Comparison of ENCODE assay signal across 11 mouse cellular contexts in the genomic region with DNA sequence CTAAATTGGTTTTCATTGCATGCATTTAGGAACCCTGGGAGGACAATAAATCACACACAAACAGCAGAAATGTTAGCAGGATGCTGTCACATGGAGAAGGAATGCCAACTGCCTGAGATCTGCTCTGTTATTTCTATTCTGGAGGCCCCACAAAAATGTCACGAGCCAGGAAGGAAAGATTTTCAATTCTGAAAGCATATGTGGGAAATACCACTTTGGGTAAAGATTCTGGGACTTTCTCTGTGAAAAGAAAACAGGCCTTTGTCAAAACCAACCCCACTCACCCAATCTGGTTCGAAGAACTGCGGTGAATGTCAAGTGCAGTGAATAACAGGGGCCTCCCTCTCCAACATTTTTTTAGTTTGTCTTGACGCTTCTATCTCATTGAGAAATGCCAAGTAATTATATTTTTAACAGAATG.
DNase-seq lines count a peak whose midpoint lies in the region; ATAC-seq lines count a peak whose summit lies in the region.
"Had no signal": no experiment of that assay in that cellular context is flagged by ENCODE, and none has a peak within 500 bp of the region (broad histone marks: within the 10 kb centered on the region; RNA-seq: fewer than 3 reads in every experiment).

No protein-coding gene starts in this region.

- no peaks in the 10 kb centered on the region for H3K4me1 ChIP-seq in intestine, embryonic 15.5 days (replicated peaks)
- H3K4me1 ChIP-seq: lung, embryonic 15.5 days had no signal

- no peaks in the 10 kb centered on the region for H3K36me3 ChIP-seq in intestine, embryonic 15.5 days
- H3K36me3 ChIP-seq: heart, embryonic 13.5 days; kidney, embryonic 15.5 days; lung, embryonic 15.5 days had no signal

- no peaks in the 10 kb centered on the region for H3K9me3 ChIP-seq in intestine, embryonic 15.5 days
- H3K9me3 ChIP-seq: heart, embryonic 13.5 days; kidney, embryonic 15.5 days; lung, embryonic 15.5 days had no signal

- H3K4me2 ChIP-seq in intestine, embryonic 15.5 days (replicated peaks): no peak overlapping the region
- H3K4me2 ChIP-seq: heart, embryonic 13.5 days; kidney, embryonic 15.5 days; lung, embryonic 15.5 days had no signal

- H3K4me3 ChIP-seq in intestine, embryonic 15.5 days (replicated peaks): no peak overlapping the region
- H3K4me3 ChIP-seq: heart, embryonic 13.5 days; kidney, embryonic 15.5 days; lung, embryonic 15.5 days had no signal

- H3K9ac ChIP-seq in intestine, embryonic 15.5 days: no peak overlapping the region
- H3K9ac ChIP-seq: heart, embryonic 13.5 days; kidney, embryonic 15.5 days; lung, embryonic 15.5 days had no signal

- WGBS in intestine, embryonic 15.5 days: 40% methylated on average over 4 of the region's 4 CpGs

- ATAC-seq in intestine, embryonic 15.5 days: no peak

- peak; percentile 6 for DNase-seq in adrenal gland, postnatal 14 days
- no peak for DNase-seq in adrenal gland, adult 18-20 months (ENCODE audit: low spot score in 2 of 2)
- peak; percentile 48 to 72 for DNase-seq in layer of hippocampus, adult 18-20 months (ENCODE audit: low spot score in 2 of 2)
- no peak for DNase-seq in layer of hippocampus, postnatal 25 days (ENCODE audit: extremely low spot score in 1 of 2, low spot score in 1 of 2)
- peak; percentile 23 to 33 for DNase-seq in frontal cortex, postnatal 10 days (ENCODE audit: low spot score in 2 of 2)
- DNase-seq in mesoderm, embryonic 11.5 days (ENCODE audit: low read depth, low spot score): peak; percentile 78
- no peak for DNase-seq in heart, adult 18-20 months

- no peak overlapping the region for H3K27ac ChIP-seq in intestine, embryonic 15.5 days
- H3K27ac ChIP-seq: heart, embryonic 13.5 days; kidney, embryonic 15.5 days; lung, embryonic 15.5 days had no signal

- no peaks in the 10 kb centered on the region for H3K27me3 ChIP-seq in intestine, embryonic 15.5 days (replicated peaks)
- H3K27me3 ChIP-seq: heart, embryonic 13.5 days; kidney, embryonic 15.5 days; lung, embryonic 15.5 days had no signal

Comparison
In these comparisons a context has a peak if more than half of its experiments do, and no peak if none do; other contexts are left out.
1. DNase-seq: peak in adrenal gland, postnatal 14 days (single experiment), layer of hippocampus, adult 18-20 months (2 of 2), frontal cortex, postnatal 10 days (2 of 2) and mesoderm, embryonic 11.5 days (single experiment); none in adrenal gland, adult 18-20 months (0 of 2), layer of hippocampus, postnatal 25 days (0 of 2) and heart, adult 18-20 months (0 of 2).